Mouse (Mus musculus) midbrain, embryonic 15.5 days (tissue): ENCODE measurements around the gene Parn. TPM values are rescaled to one million over a fixed set of nuclear protein-coding genes. Genes with fewer than 3 reads are reported as not detected.
A peak's percentile ranks its signal among the peaks of the same experiment; 100 is the strongest.

Source experiments
- ATAC-seq: fragments of 200-750 bp; cut with Nextera tagmentation; replicated peaks from 2 replicates; pipeline ENCODE4 v1.8.0; 2017; ENCODE audit warnings: moderate TSS enrichment
- H3K27ac ChIP-seq: fragments of 300-500 bp; sonication (generic); 2 replicates; pipeline ENCODE4 v1.5.1; 2015; ENCODE audit warnings: mild to moderate bottlenecking, inconsistent platforms
- H3K27me3 ChIP-seq: fragments of 300-500 bp; sonication (generic); replicated peaks from 2 replicates; pipeline ENCODE4 v1.6.1; 2015; ENCODE audit warnings: inconsistent platforms
- H3K36me3 ChIP-seq: fragments of 300-500 bp; sonication (generic); replicated peaks from 2 replicates; pipeline ENCODE4 v1.6.1; 2015; ENCODE audit warnings: inconsistent platforms
- H3K4me1 ChIP-seq: fragments of 300-500 bp; sonication (generic); 2 replicates; pipeline ENCODE4 v1.6.1; 2015; ENCODE audit warnings: inconsistent platforms
- H3K4me2 ChIP-seq: fragments of 300-500 bp; sonication (generic); 2 replicates; pipeline ENCODE4 v1.6.1; 2015; ENCODE audit warnings: inconsistent platforms, mild to moderate bottlenecking, moderate library complexity
- H3K4me3 ChIP-seq: fragments of 300-500 bp; sonication (generic); 2 replicates; pipeline ENCODE4 v1.5.1; 2015; ENCODE audit warnings: mild to moderate bottlenecking, inconsistent platforms
- H3K9ac ChIP-seq: fragments of 300-500 bp; sonication (generic); 2 replicates; pipeline ENCODE4 v1.6.1; 2015; ENCODE audit warnings: mild to moderate bottlenecking, inconsistent platforms
- H3K9me3 ChIP-seq: fragments of 300-500 bp; sonication (generic); 2 replicates; pipeline ENCODE4 v1.6.1; 2016; ENCODE audit warnings: inconsistent platforms
- WGBS: fragments of 180-500 bp; shearing (Covaris S2); methylation state at CpG from one replicate; pipeline ENCODE4 v1.1.7; 2015; ENCODE audit warnings: mixed read lengths; 5-methylcytosine and 5-hydroxymethylcytosine counted together
- polyA plus RNA-seq: library from polyadenylated mRNA; unstranded; fragments of >200 nt; fragmentation: Nextera tagmentation; extraction: Ambion mirVana; gene quantifications from 2 replicates; pipeline ENCODE4 v1.2.1, GENCODE M21; 2015

Parn gene
- polyA plus RNA-seq, 1 experiment from 2014 or later, result 31.2 TPM

DNA sequence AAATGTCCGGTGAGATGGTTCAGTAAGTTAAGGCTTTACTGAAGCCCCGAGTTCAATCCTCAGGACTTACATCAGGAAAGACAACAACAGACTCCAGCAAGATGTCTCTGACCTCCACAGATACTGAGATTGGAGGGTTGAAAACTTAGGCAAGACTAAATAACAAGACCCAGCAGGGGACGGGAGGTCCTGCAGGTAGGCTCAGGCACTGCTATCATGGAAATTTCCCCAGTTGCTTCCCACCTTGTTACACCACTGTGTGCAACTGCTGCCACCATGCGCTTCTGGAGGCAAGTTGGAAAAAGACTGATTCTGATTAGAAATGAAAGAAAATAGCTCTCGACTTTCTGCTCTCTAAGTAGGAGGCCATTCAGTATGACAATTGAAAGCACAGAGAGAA is 55.4 kb downstream of the Parn start:
- Histone ChIP-seq H3K4me2 (no peak overlapping the region), H3K27me3 (no peaks in the 10 kb centered on the region), H3K36me3 (no peaks in the 10 kb centered on the region), H3K9ac (no peak overlapping the region), H3K9me3 (no peaks in the 10 kb centered on the region), H3K27ac (no peak overlapping the region), H3K4me3 (no peak overlapping the region), H3K4me1 (no peaks in the 10 kb centered on the region)
- 88% methylated on average over 5 of the region's 5 CpGs for WGBS
- ATAC-seq, result no peak

GRCm38 (mm10) chr16:13612058-13612457 is 55.9 kb downstream of the Parn start:
- ATAC-seq, result 0 out of 2 replicates have a peak, but pooled peaks have one; percentile 48
- H3K4me3 ChIP-seq, result no peak overlapping the region
- 85% methylated on average over 6 of the region's 6 CpGs for WGBS
- no peak overlapping the region for H3K27ac ChIP-seq
- H3K9me3 ChIP-seq, result no peaks in the 10 kb centered on the region
- no peaks in the 10 kb centered on the region for H3K4me1 ChIP-seq
- H3K27me3 ChIP-seq, result no peaks in the 10 kb centered on the region
- no peak overlapping the region for H3K4me2 ChIP-seq
- no peaks in the 10 kb centered on the region for H3K36me3 ChIP-seq
- no peak overlapping the region for H3K9ac ChIP-seq

- no peaks in the 10 kb centered on the region for H3K4me1 ChIP-seq
- H3K9ac ChIP-seq, result no peak overlapping the region
- no peak overlapping the region for H3K27ac ChIP-seq
- H3K4me3 ChIP-seq, result no peak overlapping the region
- H3K36me3 ChIP-seq, result no peaks in the 10 kb centered on the region
- H3K4me2 ChIP-seq, result no peak overlapping the region
- H3K27me3 ChIP-seq, result no peaks in the 10 kb centered on the region
- no peak for ATAC-seq
- H3K9me3 ChIP-seq, result no peaks in the 10 kb centered on the region
Observed at GRCm38 (mm10) chr16:13611399-13611798, 56.6 kb downstream of the Parn start.

GRCm38 (mm10) chr16:13610951-13611381 is 57.0 kb downstream of the Parn start:
- no peaks in the 10 kb centered on the region for H3K27me3 ChIP-seq
- no peak overlapping the region for H3K27ac ChIP-seq
- H3K9me3 ChIP-seq, result no peaks in the 10 kb centered on the region
- no peak for ATAC-seq
- no peaks in the 10 kb centered on the region for H3K4me1 ChIP-seq
- no peak overlapping the region for H3K9ac ChIP-seq
- no peaks in the 10 kb centered on the region for H3K36me3 ChIP-seq
- H3K4me3 ChIP-seq, result no peak overlapping the region
- WGBS, result 68% methylated on average over 5 of the region's 5 CpGs
- no peak overlapping the region for H3K4me2 ChIP-seq

DNA sequence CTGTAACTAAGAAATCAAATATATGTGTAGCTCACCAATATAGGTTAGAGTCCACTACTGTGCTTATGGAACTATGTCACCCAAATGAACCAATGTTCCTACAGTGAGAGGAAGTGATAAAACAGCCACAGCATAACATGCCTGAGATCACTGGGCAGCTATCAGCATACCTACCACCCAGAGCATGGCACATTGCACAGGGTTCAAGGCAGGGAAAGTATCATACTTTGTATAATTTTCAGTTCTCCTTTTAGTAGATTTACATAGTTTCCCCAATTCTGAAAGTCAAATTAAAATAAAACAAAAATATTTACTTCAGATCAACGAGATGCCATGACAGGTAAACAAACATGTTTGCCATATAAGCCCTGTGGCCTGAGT is 59.3 kb downstream of the Parn start:
- H3K4me3 ChIP-seq, result no peak overlapping the region
- no peak overlapping the region for H3K9ac ChIP-seq
- H3K4me1 ChIP-seq, result no peaks in the 10 kb centered on the region
- ATAC-seq, result no peak
- H3K27me3 ChIP-seq, result no peaks in the 10 kb centered on the region
- H3K36me3 ChIP-seq, result no peaks in the 10 kb centered on the region
- no peak overlapping the region for H3K4me2 ChIP-seq
- no peak overlapping the region for H3K27ac ChIP-seq
- WGBS, result 95% methylated on average over 1 of the region's 1 CpGs
- no peaks in the 10 kb centered on the region for H3K9me3 ChIP-seq

DNA sequence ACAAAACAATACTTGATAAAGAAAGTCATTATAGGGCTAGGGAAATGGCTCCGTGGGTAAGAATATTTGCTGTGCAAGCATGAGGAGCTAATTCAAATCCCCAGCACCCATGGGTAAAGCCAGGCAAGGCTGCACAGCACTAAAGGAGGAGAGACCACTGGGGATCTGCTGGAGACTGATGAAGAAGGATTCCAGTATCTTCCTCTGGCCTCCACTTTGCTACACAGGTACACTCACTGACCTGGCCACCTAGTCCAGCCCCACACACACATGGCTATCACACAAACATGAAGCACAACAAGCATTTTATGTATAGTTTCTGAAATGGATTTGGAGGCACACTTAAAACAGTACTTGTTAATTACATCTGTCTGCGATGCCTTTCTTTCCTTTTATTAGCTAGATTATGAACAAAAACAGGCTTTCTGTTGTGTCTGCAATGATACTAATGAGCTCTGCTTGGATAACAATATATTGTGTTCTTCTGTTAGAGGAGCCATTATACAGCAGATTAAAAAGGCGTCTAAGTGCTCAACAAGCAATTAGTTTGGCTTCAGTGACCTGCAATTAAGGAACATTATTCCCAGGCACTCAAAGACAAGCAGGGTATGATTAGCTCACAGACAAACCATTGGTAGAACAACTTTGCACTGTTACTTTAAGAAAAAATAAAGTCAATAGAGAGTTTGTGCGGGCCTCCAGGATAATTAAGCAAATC is 59.8 kb downstream of the Parn start:
- Histone ChIP-seq H3K36me3 (no peaks in the 10 kb centered on the region), H3K9ac (no peak overlapping the region), H3K4me1 (no peaks in the 10 kb centered on the region), H3K4me2 (no peak overlapping the region), H3K9me3 (no peaks in the 10 kb centered on the region), H3K4me3 (no peak overlapping the region), H3K27ac (no peak overlapping the region), H3K27me3 (no peaks in the 10 kb centered on the region)
- WGBS, result 70% methylated on average over 4 of the region's 4 CpGs
- ATAC-seq, result no peak

GRCm38 (mm10) chr16:13602779-13603178 is 65.2 kb downstream of the Parn start:
- 77% methylated on average over 1 of the region's 1 CpGs for WGBS
- Histone ChIP-seq H3K4me1 (no peaks in the 10 kb centered on the region), H3K36me3 (no peaks in the 10 kb centered on the region), H3K4me2 (no peak overlapping the region), H3K9me3 (no peaks in the 10 kb centered on the region), H3K27ac (no peak overlapping the region), H3K4me3 (no peak overlapping the region), H3K9ac (no peak overlapping the region), H3K27me3 (no peaks in the 10 kb centered on the region)
- ATAC-seq, result no peak

GRCm38 (mm10) chr16:13589049-13589408 is 78.9 kb downstream of the Parn start:
- Histone ChIP-seq H3K36me3 (peaks cover 5% of the 10 kb centered on the region; the same call in 1 of the 2 replicates), H3K4me2 (no peak overlapping the region), H3K9ac (no peak overlapping the region), H3K4me1 (no peaks in the 10 kb centered on the region), H3K27ac (no peak overlapping the region), H3K27me3 (no peaks in the 10 kb centered on the region), H3K9me3 (no peaks in the 10 kb centered on the region), H3K4me3 (no peak overlapping the region)
- WGBS, result 91% methylated on average over 2 of the region's 2 CpGs
- no peak for ATAC-seq

- Histone ChIP-seq H3K4me2 (no peak overlapping the region), H3K4me3 (no peak overlapping the region), H3K9ac (no peak overlapping the region), H3K9me3 (no peaks in the 10 kb centered on the region), H3K36me3 (no peaks in the 10 kb centered on the region), H3K27me3 (no peaks in the 10 kb centered on the region), H3K27ac (no peak overlapping the region), H3K4me1 (no peaks in the 10 kb centered on the region)
- WGBS, result 84% methylated on average over 5 of the region's 5 CpGs
- ATAC-seq, result no peak
Observed at GRCm38 (mm10) chr16:13588182-13589048, 79.6 kb downstream of the Parn start.

GRCm38 (mm10) chr16:13585234-13585633 is 82.7 kb downstream of the Parn start:
- Histone ChIP-seq H3K9me3 (no peaks in the 10 kb centered on the region), H3K4me1 (no peaks in the 10 kb centered on the region), H3K36me3 (no peaks in the 10 kb centered on the region), H3K27ac (no peak overlapping the region), H3K4me3 (no peak overlapping the region), H3K27me3 (no peaks in the 10 kb centered on the region), H3K4me2 (no peak overlapping the region), H3K9ac (no peak overlapping the region)
- WGBS, result 86% methylated on average over 9 of the region's 9 CpGs
- ATAC-seq, result no peak

GRCm38 (mm10) chr16:13580784-13581183 is 87.2 kb downstream of the Parn start:
- Histone ChIP-seq H3K36me3 (no peaks in the 10 kb centered on the region), H3K4me3 (no peak overlapping the region), H3K9ac (no peak overlapping the region), H3K4me1 (no peaks in the 10 kb centered on the region), H3K4me2 (no peak overlapping the region), H3K9me3 (no peaks in the 10 kb centered on the region), H3K27ac (no peak overlapping the region), H3K27me3 (no peaks in the 10 kb centered on the region)
- 95% methylated on average over 3 of the region's 3 CpGs for whole genome bisulfite sequencing
- no peak for ATAC-seq

GRCm38 (mm10) chr16:13580016-13580415 is 88.0 kb downstream of the Parn start:
- Histone ChIP-seq H3K4me2 (no peak overlapping the region), H3K4me1 (no peaks in the 10 kb centered on the region), H3K27ac (no peak overlapping the region), H3K27me3 (no peaks in the 10 kb centered on the region), H3K4me3 (no peak overlapping the region), H3K36me3 (no peaks in the 10 kb centered on the region), H3K9me3 (no peaks in the 10 kb centered on the region), H3K9ac (no peak overlapping the region)
- 85% methylated on average over 1 of the region's 1 CpGs for WGBS
- ATAC-seq, result no peak

DNA sequence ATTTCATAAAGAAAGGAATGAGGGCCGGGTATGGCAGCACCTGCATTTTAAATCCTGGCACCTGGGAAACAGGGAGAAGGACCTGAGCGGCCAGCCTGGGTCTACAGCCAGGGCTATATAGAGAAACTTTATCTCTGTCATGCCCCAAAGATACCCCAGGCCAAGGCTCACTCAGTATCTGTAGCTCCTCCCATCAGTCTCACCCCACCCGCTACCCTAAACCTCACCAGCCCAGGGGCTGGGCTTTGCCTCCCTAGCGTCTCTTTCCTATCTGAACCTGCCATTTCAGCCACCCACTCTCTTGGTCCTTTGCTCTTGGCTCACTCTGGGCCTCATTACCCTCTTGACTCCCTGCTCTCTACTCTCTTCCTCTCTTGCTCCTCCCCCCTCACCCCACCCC is 92.7 kb downstream of the Parn start:
- Histone ChIP-seq H3K36me3 (no peaks in the 10 kb centered on the region), H3K9me3 (no peaks in the 10 kb centered on the region), H3K4me3 (no peak overlapping the region), H3K9ac (no peak overlapping the region), H3K4me1 (no peaks in the 10 kb centered on the region), H3K4me2 (no peak overlapping the region), H3K27me3 (no peaks in the 10 kb centered on the region), H3K27ac (no peak overlapping the region)
- no peak for ATAC-seq
- WGBS, result 78% methylated on average over 4 of the region's 4 CpGs
